Mouse (Mus musculus): ENCODE data around the gene Riok1. TPM values are rescaled to one million over a fixed set of nuclear protein-coding genes. Genes with fewer than 3 reads are reported as not detected.
A peak's percentile ranks its signal among the peaks of the same experiment; 100 is the strongest.

The Riok1 gene
- total and polyA plus RNA-seq, 2 experiments, result 8.0 to 15.9 TPM

DNA sequence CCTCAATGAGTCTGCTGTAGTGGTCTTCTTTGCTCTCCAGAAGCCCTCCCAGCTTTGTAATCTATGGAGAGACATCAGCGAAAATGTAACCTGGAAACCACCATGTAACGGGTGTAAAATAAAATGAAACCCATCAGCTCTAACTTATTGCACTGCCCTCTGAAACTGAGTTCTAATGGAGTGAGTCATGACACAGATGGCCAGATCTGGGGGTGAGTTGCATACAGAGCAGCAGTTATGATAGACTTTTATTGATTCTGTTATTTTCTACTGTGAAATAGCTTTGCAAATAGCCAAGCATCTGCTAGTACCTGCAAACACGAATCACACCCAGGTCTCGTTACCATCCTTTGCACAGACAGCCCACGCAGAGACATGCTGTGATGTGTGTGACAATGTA is 24.4 kb upstream of the Riok1 start:
- H3K27ac ChIP-seq (replicated peaks; ENCODE audit: insufficient read depth, low read depth, low read length), result no peak overlapping the region
- TF ChIP-seq CTCF (IDR thresholded peaks at IDR 0.05; ENCODE audit: low read depth, low read length), result no peak
- TF ChIP-seq POLR2A (IDR thresholded peaks at IDR 0.05; ENCODE audit: extremely low read depth, insufficient read depth, low read length), result no peak
- 85% methylated on average over 5 of the region's 5 CpGs for WGBS
- no peaks in the 10 kb centered on the region for H3K79me2 ChIP-seq (ENCODE audit: control insufficient read depth, insufficient read depth, low read length)
- no peak overlapping the region for H3K9ac ChIP-seq (ENCODE audit: low read depth, low read length)
- H3K4me1 ChIP-seq (ENCODE audit: control insufficient read depth, insufficient read depth, low read length), result no peaks in the 10 kb centered on the region
- no peak for DNase-seq (ENCODE audit: extremely low read depth, low read depth, low spot score)
- no peak overlapping the region for H3K4me3 ChIP-seq (ENCODE audit: insufficient read depth, low read depth, low read length)
- no peaks in the 10 kb centered on the region for H3K27me3 ChIP-seq (ENCODE audit: control insufficient read depth, insufficient read depth, low read length)
- H3K36me3 ChIP-seq (ENCODE audit: control insufficient read depth, insufficient read depth, low read length), result no peaks in the 10 kb centered on the region

GRCm38 (mm10) chr13:38015591-38015990 is 21.2 kb upstream of the Riok1 start:
- H3K36me3 ChIP-seq (ENCODE audit: control insufficient read depth, insufficient read depth, low read length), result no peaks in the 10 kb centered on the region
- H3K4me1 ChIP-seq (ENCODE audit: control insufficient read depth, insufficient read depth, low read length), result no peaks in the 10 kb centered on the region
- 94% methylated on average over 4 of the region's 4 CpGs for WGBS
- DNase-seq (ENCODE audit: extremely low read depth, low read depth, low spot score), result no peak
- no peak overlapping the region for H3K4me3 ChIP-seq (ENCODE audit: insufficient read depth, low read depth, low read length)
- H3K27me3 ChIP-seq (ENCODE audit: control insufficient read depth, insufficient read depth, low read length), result no peaks in the 10 kb centered on the region
- H3K27ac ChIP-seq (replicated peaks; ENCODE audit: insufficient read depth, low read depth, low read length), result no peak overlapping the region
- no peak overlapping the region for H3K9ac ChIP-seq (ENCODE audit: low read depth, low read length)
- no peaks in the 10 kb centered on the region for H3K79me2 ChIP-seq (ENCODE audit: control insufficient read depth, insufficient read depth, low read length)
- TF ChIP-seq POLR2A (IDR thresholded peaks at IDR 0.05; ENCODE audit: extremely low read depth, insufficient read depth, low read length) (no peak), CTCF (IDR thresholded peaks at IDR 0.05; ENCODE audit: low read depth, low read length) (no peak)

- TF ChIP-seq CTCF (IDR thresholded peaks at IDR 0.05; ENCODE audit: low read depth, low read length), result no peak
- no peak for TF ChIP-seq POLR2A (IDR thresholded peaks at IDR 0.05; ENCODE audit: extremely low read depth, insufficient read depth, low read length)
- Histone ChIP-seq H3K27ac (replicated peaks; ENCODE audit: insufficient read depth, low read depth, low read length) (no peak overlapping the region), H3K4me1 (ENCODE audit: control insufficient read depth, insufficient read depth, low read length) (no peaks in the 10 kb centered on the region), H3K27me3 (ENCODE audit: control insufficient read depth, insufficient read depth, low read length) (no peaks in the 10 kb centered on the region), H3K4me3 (ENCODE audit: insufficient read depth, low read depth, low read length) (no peak overlapping the region), H3K79me2 (ENCODE audit: control insufficient read depth, insufficient read depth, low read length) (no peaks in the 10 kb centered on the region), H3K36me3 (ENCODE audit: control insufficient read depth, insufficient read depth, low read length) (no peaks in the 10 kb centered on the region), H3K9ac (ENCODE audit: low read depth, low read length) (no peak overlapping the region)
- WGBS, result 77% methylated on average over 3 of the region's 3 CpGs
- no peak for DNase-seq (ENCODE audit: extremely low read depth, low read depth, low spot score)
These were observed 18.0 kb upstream of the Riok1 start for GRCm38 (mm10) chr13:38018791-38019190.

DNA sequence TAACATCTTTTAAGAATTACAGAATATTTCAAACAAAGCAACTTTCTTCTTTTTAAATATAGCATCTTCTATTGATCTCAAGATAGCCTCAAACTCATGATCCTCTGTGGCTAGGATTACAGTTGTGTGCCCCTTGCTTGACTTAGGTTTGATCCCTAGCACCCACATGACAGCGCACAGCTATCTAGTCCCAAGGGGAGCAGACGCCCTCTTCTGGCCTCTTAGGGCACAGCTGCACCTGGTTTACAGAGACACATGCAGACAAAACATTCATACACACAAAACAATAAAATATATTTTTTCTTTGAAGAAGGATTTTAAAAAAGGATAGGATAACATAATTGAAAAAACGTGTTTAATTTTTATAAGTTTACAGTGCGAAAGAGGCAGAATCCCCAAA is 10.9 kb upstream of the Riok1 start:
- Histone ChIP-seq H3K9ac (ENCODE audit: low read depth, low read length) (no peak overlapping the region), H3K27ac (replicated peaks; ENCODE audit: insufficient read depth, low read depth, low read length) (no peak overlapping the region), H3K79me2 (ENCODE audit: control insufficient read depth, insufficient read depth, low read length) (no peaks in the 10 kb centered on the region), H3K4me3 (ENCODE audit: insufficient read depth, low read depth, low read length) (no peak overlapping the region), H3K27me3 (ENCODE audit: control insufficient read depth, insufficient read depth, low read length) (no peaks in the 10 kb centered on the region), H3K4me1 (ENCODE audit: control insufficient read depth, insufficient read depth, low read length) (no peaks in the 10 kb centered on the region), H3K36me3 (ENCODE audit: control insufficient read depth, insufficient read depth, low read length) (no peaks in the 10 kb centered on the region)
- DNase-seq (ENCODE audit: extremely low read depth, low read depth, low spot score), result peak; percentile 4
- WGBS, result 57% methylated on average over 4 of the region's 4 CpGs
- no peak for TF ChIP-seq POLR2A (IDR thresholded peaks at IDR 0.05; ENCODE audit: extremely low read depth, insufficient read depth, low read length)
- peak; percentile 61 for TF ChIP-seq CTCF (IDR thresholded peaks at IDR 0.05; ENCODE audit: low read depth, low read length)

GRCm38 (mm10) chr13:38027618-38028248 is 9.1 kb upstream of the Riok1 start:
- H3K79me2 ChIP-seq (ENCODE audit: control insufficient read depth, insufficient read depth, low read length), result no peaks in the 10 kb centered on the region
- no peaks in the 10 kb centered on the region for H3K36me3 ChIP-seq (ENCODE audit: control insufficient read depth, insufficient read depth, low read length)
- 70% methylated on average over 6 of the region's 6 CpGs for WGBS
- no peak overlapping the region for H3K4me3 ChIP-seq (ENCODE audit: insufficient read depth, low read depth, low read length)
- H3K4me1 ChIP-seq (ENCODE audit: control insufficient read depth, insufficient read depth, low read length), result no peaks in the 10 kb centered on the region
- no peak for DNase-seq (ENCODE audit: extremely low read depth, low read depth, low spot score)
- TF ChIP-seq CTCF (IDR thresholded peaks at IDR 0.05; ENCODE audit: low read depth, low read length) (no peak), POLR2A (IDR thresholded peaks at IDR 0.05; ENCODE audit: extremely low read depth, insufficient read depth, low read length) (no peak)
- no peak overlapping the region for H3K9ac ChIP-seq (ENCODE audit: low read depth, low read length)
- no peaks in the 10 kb centered on the region for H3K27me3 ChIP-seq (ENCODE audit: control insufficient read depth, insufficient read depth, low read length)
- H3K27ac ChIP-seq (replicated peaks; ENCODE audit: insufficient read depth, low read depth, low read length), result no peak overlapping the region

DNA sequence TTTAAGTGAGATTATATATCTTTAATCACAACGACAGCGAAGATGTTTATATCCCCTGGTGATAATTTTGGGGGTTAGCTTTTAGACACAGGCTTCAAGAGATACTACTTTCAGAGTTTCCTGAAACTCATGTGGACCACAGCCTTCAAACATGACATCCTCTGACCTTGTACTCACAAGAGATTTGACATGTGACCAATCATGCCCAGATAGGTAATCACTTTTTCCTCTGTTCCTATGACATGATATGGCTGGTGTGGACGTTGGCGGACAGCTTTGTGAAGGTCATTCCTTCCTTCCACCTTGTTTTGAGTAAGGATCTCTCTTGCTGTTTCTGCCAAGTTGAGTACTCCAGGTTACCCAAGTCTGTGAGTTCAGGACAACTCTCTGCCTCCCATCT is 8.4 kb upstream of the Riok1 start:
- DNase-seq (ENCODE audit: extremely low read depth, low read depth, low spot score), result no peak

More for the DNA sequence above, 8.4 kb upstream of the Riok1 start:
- 71% methylated on average over 4 of the region's 4 CpGs for WGBS
- no peak overlapping the region for H3K27ac ChIP-seq (replicated peaks; ENCODE audit: insufficient read depth, low read depth, low read length)
- no peaks in the 10 kb centered on the region for H3K4me1 ChIP-seq (ENCODE audit: control insufficient read depth, insufficient read depth, low read length)
- H3K4me3 ChIP-seq (ENCODE audit: insufficient read depth, low read depth, low read length), result no peak overlapping the region
- H3K27me3 ChIP-seq (ENCODE audit: control insufficient read depth, insufficient read depth, low read length), result no peaks in the 10 kb centered on the region
- no peaks in the 10 kb centered on the region for H3K36me3 ChIP-seq (ENCODE audit: control insufficient read depth, insufficient read depth, low read length)
- TF ChIP-seq CTCF (IDR thresholded peaks at IDR 0.05; ENCODE audit: low read depth, low read length) (no peak), POLR2A (IDR thresholded peaks at IDR 0.05; ENCODE audit: extremely low read depth, insufficient read depth, low read length) (no peak)
- H3K79me2 ChIP-seq (ENCODE audit: control insufficient read depth, insufficient read depth, low read length), result no peaks in the 10 kb centered on the region
- no peak overlapping the region for H3K9ac ChIP-seq (ENCODE audit: low read depth, low read length)

All from liver, adult 2 months (tissue).